Mouse (Mus musculus): ENCODE data around the gene Gm6525.

GRCm38 (mm10) chr3:84198229-84198628, 24.3 kb downstream of the Gm6525 start:
- TF ChIP-seq EP300 (IDR thresholded peaks at IDR 0.05; ENCODE audit: low read depth) = no peak
- TF ChIP-seq CTCF (IDR thresholded peaks at IDR 0.05; ENCODE audit: low read depth) = no peak
